Mouse (Mus musculus): Measurements from ENCODE around the gene H60b.

GRCm38 (mm10) chr10:22159581-22160140, 1.3 kb downstream of the H60b start:
- TF ChIP-seq CTCF (IDR thresholded peaks at IDR 0.05; ENCODE audit: low read depth, low read length) (no peak), POLR2AphosphoS5 (IDR thresholded peaks at IDR 0.05; ENCODE audit: insufficient replicate concordance, low read depth, low read length) (no peak)
